Mouse (Mus musculus): Measurements from ENCODE around the gene Iqck. TPM values are rescaled to one million over a fixed set of nuclear protein-coding genes. Genes with fewer than 3 reads are reported as not detected.

Gene Iqck
- polyA plus RNA-seq, 1 experiment from 2014 or later = 2.0 TPM

DNA sequence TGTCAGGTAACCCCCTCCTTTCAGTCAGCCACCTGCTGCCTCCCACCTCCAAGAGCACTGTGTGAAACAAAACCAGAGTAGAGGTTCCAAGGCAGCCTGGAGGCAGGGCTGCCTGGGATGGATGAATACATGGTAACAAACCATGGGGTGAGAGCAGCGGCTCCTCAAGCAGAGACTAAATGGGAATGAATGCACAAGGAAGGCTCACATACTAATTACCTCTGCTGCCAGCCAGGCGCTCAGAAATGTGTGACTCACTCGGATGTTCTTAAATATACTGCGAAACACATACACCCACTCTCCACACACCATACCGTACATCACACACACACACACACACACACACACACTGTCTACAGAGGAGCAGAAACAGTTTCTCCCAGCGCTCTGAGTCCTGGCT lies 134.7 kb downstream of the Iqck start:
- no peaks in the 10 kb centered on the region for H3K27me3 ChIP-seq (replicated peaks)
- H3K27ac ChIP-seq = no peak overlapping the region
- ATAC-seq = no peak
- H3K9ac ChIP-seq = no peak overlapping the region
- H3K4me3 ChIP-seq (replicated peaks) = no peak overlapping the region
- H3K36me3 ChIP-seq = no peaks in the 10 kb centered on the region
- no peak overlapping the region for H3K4me2 ChIP-seq (replicated peaks)
- 66% methylated on average over 6 of the region's 6 CpGs for WGBS
- H3K9me3 ChIP-seq = no peaks in the 10 kb centered on the region
- H3K4me1 ChIP-seq (replicated peaks) = peaks cover 19% of the 10 kb centered on the region

DNA sequence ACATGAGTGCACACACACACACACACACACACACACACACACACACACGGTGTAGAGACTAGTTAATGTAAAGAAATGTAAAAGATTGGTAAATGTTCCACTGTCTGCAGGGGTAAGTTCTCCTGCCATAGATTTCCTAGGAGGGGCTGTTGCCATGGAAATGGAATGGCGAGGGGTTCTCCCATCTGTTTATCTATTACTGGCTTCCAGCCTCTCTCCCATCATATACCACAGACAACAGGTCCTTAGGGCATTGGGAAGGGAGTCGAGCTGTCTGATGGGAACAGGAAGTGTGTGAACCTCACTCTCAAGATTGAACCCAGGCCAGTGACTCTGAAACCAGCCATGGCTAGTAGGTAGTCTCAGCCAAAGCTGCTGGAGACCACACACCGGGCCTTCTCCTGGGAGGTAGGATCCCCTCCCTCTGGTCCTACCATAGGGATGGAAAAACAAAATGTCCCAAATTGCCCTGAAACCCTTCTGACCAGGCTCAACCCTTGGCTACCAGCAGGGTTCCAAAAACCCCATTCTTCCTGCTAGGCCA lies 135.9 kb downstream of the Iqck start:
- no peaks in the 10 kb centered on the region for H3K9me3 ChIP-seq
- H3K36me3 ChIP-seq = no peaks in the 10 kb centered on the region
- no peak overlapping the region for H3K4me3 ChIP-seq (replicated peaks)
- WGBS = 47% methylated on average over 4 of the region's 4 CpGs
- H3K27me3 ChIP-seq (replicated peaks) = no peaks in the 10 kb centered on the region
- no peak overlapping the region for H3K9ac ChIP-seq
- H3K27ac ChIP-seq = no peak overlapping the region
- H3K4me2 ChIP-seq (replicated peaks) = no peak overlapping the region
- ATAC-seq = no peak
- peaks cover 24% of the 10 kb centered on the region for H3K4me1 ChIP-seq (replicated peaks)

DNA sequence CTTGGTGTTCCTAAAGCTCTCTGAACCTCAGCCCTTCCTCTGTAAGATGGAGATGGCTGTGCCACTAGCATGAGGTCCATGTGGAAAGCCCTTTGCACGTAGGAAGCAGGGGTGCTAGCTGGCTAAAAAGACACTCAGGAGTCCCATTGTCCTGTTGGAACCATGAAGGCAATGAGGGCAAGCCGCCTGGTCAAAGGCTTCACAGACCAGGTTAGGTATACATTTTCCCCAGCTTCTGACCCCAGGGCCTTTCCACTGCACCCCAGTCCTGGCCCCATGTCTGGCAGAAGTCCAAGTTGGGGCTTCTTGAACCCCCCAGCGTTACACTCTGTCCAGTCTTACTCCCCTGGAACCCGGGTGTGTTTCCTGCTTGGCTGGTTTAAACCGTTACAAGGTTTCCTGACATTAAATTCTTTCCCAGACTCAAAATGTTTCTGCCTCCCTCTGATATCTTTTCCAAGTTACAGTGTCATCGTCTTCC lies 136.6 kb downstream of the Iqck start:
- no peak overlapping the region for H3K9ac ChIP-seq
- H3K4me3 ChIP-seq (replicated peaks) = no peak overlapping the region
- H3K4me1 ChIP-seq (replicated peaks) = peaks cover 24% of the 10 kb centered on the region
- no peak for ATAC-seq
- no peaks in the 10 kb centered on the region for H3K27me3 ChIP-seq (replicated peaks)
- no peaks in the 10 kb centered on the region for H3K9me3 ChIP-seq
- no peak overlapping the region for H3K4me2 ChIP-seq (replicated peaks)
- 49% methylated on average over 6 of the region's 6 CpGs for WGBS
- no peak overlapping the region for H3K27ac ChIP-seq
- no peaks in the 10 kb centered on the region for H3K36me3 ChIP-seq

DNA sequence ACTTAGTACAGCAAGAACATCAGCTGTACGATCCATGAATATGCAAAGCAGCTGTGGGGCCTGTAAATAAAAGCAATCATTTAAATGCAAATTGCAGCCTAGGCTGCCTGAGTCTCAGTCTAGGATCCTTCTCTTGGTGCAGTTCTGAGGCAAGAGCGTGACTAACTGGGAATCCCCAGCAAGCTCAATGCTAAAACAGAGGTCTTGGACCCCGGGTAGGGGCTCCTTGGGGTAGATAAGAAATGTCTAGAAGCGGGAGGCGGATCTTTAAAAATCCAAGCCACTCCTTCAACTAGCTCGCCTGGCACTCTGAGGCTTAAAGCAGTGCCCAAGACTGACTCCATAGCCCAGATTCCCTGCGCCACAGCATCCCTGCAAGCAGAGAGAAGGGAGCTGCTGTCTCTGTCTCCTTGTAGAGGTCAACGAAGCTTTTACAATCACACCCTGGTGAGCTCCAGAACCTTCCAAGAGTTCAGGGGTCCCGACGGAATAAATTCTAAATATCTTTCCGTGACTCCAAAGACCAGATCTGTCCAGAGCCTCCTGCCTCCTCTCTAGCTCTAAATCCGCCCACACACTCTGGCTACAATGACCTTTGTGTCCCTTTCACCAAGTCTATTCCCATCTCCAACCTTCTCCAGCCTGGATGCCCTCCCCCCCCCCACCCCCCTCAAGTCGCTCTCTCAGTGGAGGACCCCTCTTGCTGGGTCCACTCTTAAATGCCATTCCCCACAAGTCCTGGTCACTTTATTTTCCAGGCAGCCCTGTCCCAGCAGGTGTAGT lies 137.3 kb downstream of the Iqck start:
- Histone ChIP-seq H3K27me3 (replicated peaks) (no peaks in the 10 kb centered on the region), H3K27ac (no peak overlapping the region), H3K9me3 (no peaks in the 10 kb centered on the region), H3K9ac (no peak overlapping the region), H3K4me3 (replicated peaks) (peak overlapping the region; percentile 65; the same call in 1 of the 2 replicates), H3K4me2 (replicated peaks) (peak overlapping the region; percentile 93; the same call in 1 of the 2 replicates), H3K36me3 (no peaks in the 10 kb centered on the region), H3K4me1 (replicated peaks) (peaks cover 24% of the 10 kb centered on the region)
- WGBS = 62% methylated on average over 13 of the region's 13 CpGs
- ATAC-seq = no peak

DNA sequence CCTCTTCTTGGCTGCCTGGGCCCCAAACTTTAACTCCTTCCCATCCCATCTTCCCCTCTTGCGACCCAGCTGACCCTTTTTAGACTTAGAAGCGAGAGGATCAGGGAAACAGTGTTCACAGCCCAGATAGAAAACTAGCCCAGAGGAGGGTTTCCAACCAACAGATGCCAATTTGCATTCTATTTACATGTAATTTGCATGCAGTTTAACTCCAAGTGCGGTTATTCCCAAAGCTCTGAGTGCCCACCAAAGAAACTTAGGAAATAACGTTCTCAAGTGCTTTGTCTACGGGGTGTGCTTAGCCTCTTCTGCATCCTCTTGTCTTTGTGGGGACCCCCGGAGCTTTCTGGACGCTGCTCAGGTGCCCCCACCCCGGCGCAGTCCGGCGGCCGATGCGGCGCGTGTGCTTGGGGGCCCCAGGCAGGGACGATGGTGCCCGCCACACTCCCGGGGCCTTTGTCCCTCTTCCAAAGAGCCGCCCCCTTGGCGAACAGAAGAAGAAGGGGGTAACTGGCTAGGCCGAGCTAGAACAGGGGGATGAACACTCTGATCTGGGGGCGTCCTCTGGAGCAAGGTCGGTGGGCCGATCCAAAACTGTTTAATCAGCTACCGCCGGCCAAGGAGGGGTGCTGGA lies 138.2 kb downstream of the Iqck start:
- H3K27ac ChIP-seq = no peak overlapping the region
- H3K9ac ChIP-seq = peak overlapping the region; percentile 72
- no peak for ATAC-seq
- 7% methylated on average over 26 of the region's 26 CpGs for WGBS
- no peaks in the 10 kb centered on the region for H3K27me3 ChIP-seq (replicated peaks)
- no peaks in the 10 kb centered on the region for H3K36me3 ChIP-seq
- H3K4me2 ChIP-seq (replicated peaks) = peak overlapping the region; percentile 93
- no peaks in the 10 kb centered on the region for H3K9me3 ChIP-seq
- H3K4me1 ChIP-seq (replicated peaks) = peaks cover 24% of the 10 kb centered on the region
- peak overlapping the region; percentile 65 for H3K4me3 ChIP-seq (replicated peaks)

DNA sequence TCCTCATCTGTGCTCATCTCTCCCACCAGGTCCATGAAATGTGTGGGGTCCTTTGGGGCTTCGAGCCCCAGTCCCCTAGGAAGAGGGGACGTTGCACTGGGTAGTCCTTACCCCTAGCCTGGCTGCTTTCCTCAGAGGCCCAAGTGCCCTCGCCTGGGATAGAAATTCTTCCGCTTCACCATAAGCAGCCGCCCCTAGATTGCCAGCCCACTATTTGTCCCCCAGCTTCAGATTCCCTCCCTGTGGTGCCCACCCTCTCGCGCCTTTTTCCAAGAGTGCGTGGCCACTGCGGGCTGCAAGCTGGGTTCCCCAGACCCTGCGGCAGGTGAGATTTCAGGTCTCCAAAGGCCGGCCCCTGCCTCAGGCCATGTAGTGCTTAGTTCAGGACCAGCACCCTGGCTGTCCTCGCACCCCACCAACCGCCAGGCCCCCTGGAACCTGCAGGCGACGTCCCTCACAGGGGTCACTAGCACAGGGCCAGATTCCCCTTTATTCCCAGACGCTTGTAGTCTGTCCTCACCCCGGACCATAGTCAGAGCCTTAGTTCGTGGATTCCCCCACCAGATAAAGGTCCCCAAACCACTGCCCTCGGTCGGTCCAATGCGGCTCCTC lies 138.8 kb downstream of the Iqck start:
- no peak overlapping the region for H3K27ac ChIP-seq

DNA sequence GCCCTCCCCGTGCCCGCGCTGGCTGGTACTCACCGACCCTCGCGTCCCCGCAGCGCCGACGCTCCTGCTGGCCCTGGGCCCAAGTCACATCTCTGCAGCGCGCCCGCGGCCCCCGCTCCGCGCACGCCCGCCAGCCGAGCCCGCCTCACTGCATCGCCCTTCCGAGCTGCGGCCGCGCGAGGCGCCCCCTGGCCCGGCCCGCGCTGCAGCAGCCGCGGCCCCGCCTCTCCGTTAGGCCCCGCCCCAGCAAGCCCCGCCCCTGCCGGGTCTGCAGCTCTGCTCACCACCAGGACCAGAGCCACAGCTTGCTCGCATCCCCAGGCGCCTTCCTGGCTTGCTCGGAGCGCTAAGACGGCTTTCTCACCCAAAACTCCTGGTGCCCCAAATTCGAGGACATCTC lies 139.5 kb downstream of the Iqck start, which contains the start of gene Gprc5b:
TSS of gene Gprc5b (minus strand) at position 205 of the 400 bp plus-strand sequence.
- H3K4me3 ChIP-seq (replicated peaks) = peak within 1 kb of the TSS; percentile 65
- H3K27ac ChIP-seq = no peak within 1 kb of the TSS
- H3K9me3 ChIP-seq = no peaks in the 10 kb centered on the region
- peak; percentile 94 for ATAC-seq
- H3K27me3 ChIP-seq (replicated peaks) = no peaks in the 10 kb centered on the region
- peak within 1 kb of the TSS; percentile 72 for H3K9ac ChIP-seq
- 0% methylated on average over 44 of the region's 44 CpGs for WGBS
- H3K36me3 ChIP-seq = no peaks in the 10 kb centered on the region
- peak within 1 kb of the TSS; percentile 93 for H3K4me2 ChIP-seq (replicated peaks)
- peaks cover 24% of the 10 kb centered on the region for H3K4me1 ChIP-seq (replicated peaks)

More for the DNA sequence above, 138.8 kb downstream of the Iqck start:
- H3K4me1 ChIP-seq (replicated peaks) = peaks cover 24% of the 10 kb centered on the region
- H3K36me3 ChIP-seq = no peaks in the 10 kb centered on the region
- under 1% methylated on average over 21 of the region's 21 CpGs for WGBS
- peak; percentile 56 for ATAC-seq
- peak overlapping the region; percentile 93 for H3K4me2 ChIP-seq (replicated peaks)
- H3K27me3 ChIP-seq (replicated peaks) = no peaks in the 10 kb centered on the region
- no peaks in the 10 kb centered on the region for H3K9me3 ChIP-seq
- H3K9ac ChIP-seq = peak overlapping the region; percentile 72
- peak overlapping the region; percentile 65 for H3K4me3 ChIP-seq (replicated peaks)

DNA sequence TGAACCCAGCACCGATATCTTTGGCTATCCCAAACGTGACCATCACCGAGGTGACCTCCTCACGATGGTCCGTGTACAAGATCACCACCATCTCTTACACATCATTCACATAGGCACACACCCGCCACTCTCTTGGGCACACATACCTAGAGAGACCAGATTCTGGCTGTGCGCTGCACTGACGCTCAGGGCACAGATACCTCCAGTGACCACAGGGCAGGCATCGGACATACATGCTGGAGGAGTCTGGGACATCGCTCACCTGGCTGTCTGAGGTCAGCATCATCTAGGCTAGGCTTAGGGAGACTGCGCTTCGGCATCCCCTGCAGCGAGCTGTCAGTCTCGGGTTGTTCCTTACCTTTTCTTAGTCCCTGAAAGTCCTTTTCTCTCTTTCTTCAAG lies 140.1 kb downstream of the Iqck start:
- Histone ChIP-seq H3K4me1 (replicated peaks) (peaks cover 24% of the 10 kb centered on the region), H3K9ac (no peak overlapping the region), H3K9me3 (no peaks in the 10 kb centered on the region), H3K4me3 (replicated peaks) (peak overlapping the region; percentile 65; the same call in 1 of the 2 replicates), H3K4me2 (replicated peaks) (peak overlapping the region; percentile 93), H3K36me3 (no peaks in the 10 kb centered on the region), H3K27me3 (replicated peaks) (no peaks in the 10 kb centered on the region), H3K27ac (no peak overlapping the region)
- peak; percentile 16 for ATAC-seq
- WGBS = 8% methylated on average over 14 of the region's 14 CpGs

DNA sequence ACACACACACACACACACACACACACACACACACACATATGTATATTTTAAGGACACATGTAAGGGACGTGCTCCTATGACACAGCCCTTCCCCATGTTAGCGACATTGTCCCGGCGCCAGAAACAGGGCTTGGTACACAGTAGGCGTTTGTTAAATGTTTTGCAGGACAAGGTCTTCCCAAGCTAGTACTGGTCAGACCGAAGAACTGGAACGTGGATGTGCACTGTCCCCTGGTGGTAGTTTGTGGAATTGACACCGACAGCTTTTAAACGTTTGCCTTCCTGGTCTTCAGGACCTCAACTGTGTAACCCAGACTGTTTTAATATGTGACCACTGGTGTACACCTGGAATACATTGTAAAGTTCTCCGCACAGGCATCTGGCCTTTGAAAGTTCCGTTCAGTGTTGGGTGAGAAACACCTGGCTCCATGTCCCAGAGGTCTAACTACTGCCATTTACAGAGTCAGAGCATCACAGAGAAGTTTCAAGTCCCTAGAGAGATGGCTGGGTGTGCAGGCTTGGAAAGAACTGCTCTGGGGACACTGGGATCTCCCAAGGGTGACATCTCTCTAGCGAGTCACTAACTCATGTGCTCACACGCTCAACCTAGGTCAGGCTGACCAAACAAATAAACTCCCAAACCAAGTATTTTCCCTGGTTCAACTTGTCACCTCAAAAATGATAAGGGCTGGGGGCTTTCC lies 140.7 kb downstream of the Iqck start:
- no peak overlapping the region for H3K4me3 ChIP-seq (replicated peaks)
- WGBS = 9% methylated on average over 13 of the region's 13 CpGs

DNA sequence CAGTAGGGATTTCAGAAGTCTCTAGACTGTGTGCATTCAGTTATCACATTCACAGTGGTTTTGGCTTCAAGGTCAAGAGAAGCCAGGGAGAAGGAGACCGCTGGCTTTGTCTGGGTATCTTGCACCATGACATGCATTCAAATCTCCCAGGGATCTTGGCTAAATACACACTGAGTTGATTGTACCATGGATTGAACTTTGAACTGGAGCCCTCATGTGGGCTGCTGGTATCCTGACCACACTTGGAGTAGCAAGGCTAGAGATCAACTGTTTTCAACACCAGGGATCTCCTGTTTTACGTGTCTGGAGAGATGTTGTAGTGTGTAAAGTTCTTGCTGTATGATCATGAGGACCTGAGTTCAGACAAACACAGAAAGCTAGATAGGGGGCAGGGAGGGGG lies 144.3 kb downstream of the Iqck start:
- ATAC-seq = no peak
- Histone ChIP-seq H3K27me3 (replicated peaks) (no peaks in the 10 kb centered on the region), H3K9me3 (no peaks in the 10 kb centered on the region), H3K9ac (no peak overlapping the region), H3K4me3 (replicated peaks) (no peak overlapping the region), H3K4me1 (replicated peaks) (peaks cover 7% of the 10 kb centered on the region), H3K27ac (no peak overlapping the region), H3K4me2 (replicated peaks) (no peak overlapping the region), H3K36me3 (no peaks in the 10 kb centered on the region)
- 72% methylated on average over 2 of the region's 2 CpGs for WGBS

More for the DNA sequence above, 140.7 kb downstream of the Iqck start:
- Histone ChIP-seq H3K36me3 (no peaks in the 10 kb centered on the region), H3K4me2 (replicated peaks) (peak overlapping the region; percentile 93), H3K27me3 (replicated peaks) (no peaks in the 10 kb centered on the region), H3K27ac (no peak overlapping the region), H3K4me1 (replicated peaks) (peaks cover 24% of the 10 kb centered on the region), H3K9me3 (no peaks in the 10 kb centered on the region), H3K9ac (no peak overlapping the region)
- ATAC-seq = peak; percentile 44

DNA sequence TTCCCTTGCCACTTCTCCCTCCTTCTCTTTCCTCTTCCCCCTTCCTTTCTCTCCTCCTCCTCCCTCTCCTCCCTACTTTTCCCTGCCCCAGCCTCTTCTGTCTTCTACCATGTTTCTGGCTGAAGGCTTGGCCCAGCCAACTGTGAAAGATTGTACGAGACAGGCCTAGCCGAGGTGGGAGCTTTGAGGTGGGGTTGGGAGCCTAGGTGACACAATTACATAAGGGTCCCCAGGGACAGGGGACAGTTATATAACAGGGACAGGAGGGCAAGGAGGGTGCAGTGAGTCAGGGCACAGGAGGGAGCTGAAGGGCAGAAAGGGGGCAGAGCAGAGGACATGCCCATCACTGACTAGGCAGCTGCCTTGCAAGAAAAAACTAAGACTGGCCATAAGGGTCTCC lies 146.4 kb downstream of the Iqck start:
- no peak for ATAC-seq
- H3K4me1 ChIP-seq (replicated peaks) = no peaks in the 10 kb centered on the region
- H3K36me3 ChIP-seq = no peaks in the 10 kb centered on the region
- no peak overlapping the region for H3K27ac ChIP-seq
- H3K4me3 ChIP-seq (replicated peaks) = no peak overlapping the region
- H3K9me3 ChIP-seq = no peaks in the 10 kb centered on the region
- H3K9ac ChIP-seq = no peak overlapping the region
- no peaks in the 10 kb centered on the region for H3K27me3 ChIP-seq (replicated peaks)
- no peak overlapping the region for H3K4me2 ChIP-seq (replicated peaks)
- 64% methylated on average over 2 of the region's 2 CpGs for WGBS

DNA sequence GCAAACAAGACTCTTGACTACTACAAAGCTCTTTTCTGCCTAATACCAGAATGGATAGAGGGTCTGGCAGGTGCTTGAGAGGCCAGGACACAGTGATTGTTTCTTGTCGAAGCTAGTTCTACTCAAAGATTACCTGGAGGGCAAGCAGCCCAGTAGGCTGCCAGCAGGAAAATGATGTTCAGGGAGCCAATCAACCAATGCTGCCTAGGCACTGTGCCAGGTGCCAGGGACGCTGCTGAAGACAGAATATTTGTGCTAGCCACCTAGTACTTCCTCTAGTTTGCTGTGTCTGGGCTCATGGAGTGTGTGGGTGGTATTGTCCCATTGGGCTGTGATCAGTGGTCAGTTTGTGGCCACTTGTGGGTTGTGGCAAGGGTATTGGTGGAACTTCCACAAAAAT lies 146.9 kb downstream of the Iqck start:
- Histone ChIP-seq H3K36me3 (no peaks in the 10 kb centered on the region), H3K4me1 (replicated peaks) (no peaks in the 10 kb centered on the region), H3K4me2 (replicated peaks) (no peak overlapping the region), H3K9me3 (no peaks in the 10 kb centered on the region), H3K4me3 (replicated peaks) (no peak overlapping the region), H3K9ac (no peak overlapping the region), H3K27ac (no peak overlapping the region), H3K27me3 (replicated peaks) (no peaks in the 10 kb centered on the region)
- 55% methylated on average over 2 of the region's 2 CpGs for WGBS
- no peak for ATAC-seq
